Mouse (Mus musculus) liver, embryonic 13.5 days (tissue): ENCODE data around the gene Ccnc. TPM values are rescaled to one million over a fixed set of nuclear protein-coding genes. Genes with fewer than 3 reads are reported as not detected.

Experiments
- ATAC-seq: fragments of 200-750 bp; cut with Nextera tagmentation; 2 replicates; pipeline ENCODE4 v1.8.0; 2017; ENCODE audit warnings: low read depth, mild to moderate bottlenecking, moderate number of reproducible peaks, moderate library complexity
- DNase-seq: peaks from one replicate; pipeline ENCODE4 v3.0.0; 2022
- H3K27ac ChIP-seq: fragments of 300-500 bp; sonication (generic); 2 replicates; pipeline ENCODE4 v1.5.1; 2015; ENCODE audit warnings: moderate library complexity, mild to moderate bottlenecking, inconsistent platforms
- H3K27me3 ChIP-seq: fragments of 300-500 bp; sonication (generic); 2 replicates; pipeline ENCODE4 v1.6.1; 2015; ENCODE audit warnings: mild to moderate bottlenecking, inconsistent platforms
- H3K36me3 ChIP-seq: fragments of 300-500 bp; sonication (generic); 2 replicates; pipeline ENCODE4 v1.6.1; 2015; ENCODE audit warnings: mild to moderate bottlenecking, inconsistent platforms
- H3K4me1 ChIP-seq: fragments of 300-500 bp; sonication (generic); replicated peaks from 2 replicates; pipeline ENCODE4 v1.6.1; 2015; ENCODE audit warnings: inconsistent platforms
- H3K4me2 ChIP-seq: fragments of 300-500 bp; sonication (generic); 2 replicates; pipeline ENCODE4 v1.6.1; 2015; ENCODE audit warnings: inconsistent platforms, mild to moderate bottlenecking, moderate library complexity
- H3K4me3 ChIP-seq: fragments of 300-500 bp; sonication (generic); replicated peaks from 2 replicates; pipeline ENCODE4 v1.5.1; 2015; ENCODE audit warnings: mild to moderate bottlenecking, inconsistent platforms
- H3K9ac ChIP-seq: fragments of 300-500 bp; sonication (generic); 2 replicates; pipeline ENCODE4 v1.6.1; 2015; ENCODE audit warnings: mild to moderate bottlenecking, inconsistent platforms
- H3K9me3 ChIP-seq: fragments of 300-500 bp; sonication (generic); replicated peaks from 2 replicates; pipeline ENCODE4 v1.6.1; 2016; ENCODE audit warnings: inconsistent platforms
- WGBS: fragments of 180-500 bp; shearing (Covaris S2); methylation state at CpG from one replicate; pipeline ENCODE4 v1.1.7; 2015; ENCODE audit not compliant: insufficient replicate concordance; 5-methylcytosine and 5-hydroxymethylcytosine counted together
- polyA plus RNA-seq: library from polyadenylated mRNA; unstranded; fragments of >200 nt; fragmentation: Nextera tagmentation; extraction: Ambion mirVana; gene quantifications from 2 replicates; pipeline ENCODE4 v1.2.1, GENCODE M21; 2015

Gene Ccnc
- polyA plus RNA-seq, 1 experiment from 2014 or later = 23.2 TPM

DNA sequence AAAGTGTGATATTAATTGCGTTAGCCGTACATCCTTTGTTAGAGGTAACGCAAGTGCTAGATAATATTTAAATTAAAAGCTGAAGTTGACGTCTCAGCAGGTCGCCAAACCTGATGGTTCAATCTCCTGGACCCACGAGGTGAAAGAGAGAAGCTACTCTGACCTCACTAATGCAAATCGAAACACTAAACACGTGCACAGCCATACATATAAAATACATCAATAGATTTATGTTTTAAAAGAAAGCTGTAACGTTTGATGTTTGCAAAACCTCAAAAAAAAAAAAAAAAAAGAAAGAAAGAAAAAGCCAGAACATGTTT, 49.4 kb downstream of the Ccnc start:
- peak overlapping the region; percentile 97 for H3K9ac ChIP-seq
- H3K27me3 ChIP-seq = no peaks in the 10 kb centered on the region
- no peaks in the 10 kb centered on the region for H3K9me3 ChIP-seq
- peaks cover 55% of the 10 kb centered on the region for H3K4me1 ChIP-seq
- peak overlapping the region; percentile 95 for H3K27ac ChIP-seq
- DNase-seq (no peak), ATAC-seq (no peak)
- peak overlapping the region; percentile 79 for H3K4me2 ChIP-seq
- H3K36me3 ChIP-seq = peaks cover 13% of the 10 kb centered on the region
- WGBS = 2% methylated on average over 9 of the region's 9 CpGs
- H3K4me3 ChIP-seq = peak overlapping the region; percentile 91

DNA sequence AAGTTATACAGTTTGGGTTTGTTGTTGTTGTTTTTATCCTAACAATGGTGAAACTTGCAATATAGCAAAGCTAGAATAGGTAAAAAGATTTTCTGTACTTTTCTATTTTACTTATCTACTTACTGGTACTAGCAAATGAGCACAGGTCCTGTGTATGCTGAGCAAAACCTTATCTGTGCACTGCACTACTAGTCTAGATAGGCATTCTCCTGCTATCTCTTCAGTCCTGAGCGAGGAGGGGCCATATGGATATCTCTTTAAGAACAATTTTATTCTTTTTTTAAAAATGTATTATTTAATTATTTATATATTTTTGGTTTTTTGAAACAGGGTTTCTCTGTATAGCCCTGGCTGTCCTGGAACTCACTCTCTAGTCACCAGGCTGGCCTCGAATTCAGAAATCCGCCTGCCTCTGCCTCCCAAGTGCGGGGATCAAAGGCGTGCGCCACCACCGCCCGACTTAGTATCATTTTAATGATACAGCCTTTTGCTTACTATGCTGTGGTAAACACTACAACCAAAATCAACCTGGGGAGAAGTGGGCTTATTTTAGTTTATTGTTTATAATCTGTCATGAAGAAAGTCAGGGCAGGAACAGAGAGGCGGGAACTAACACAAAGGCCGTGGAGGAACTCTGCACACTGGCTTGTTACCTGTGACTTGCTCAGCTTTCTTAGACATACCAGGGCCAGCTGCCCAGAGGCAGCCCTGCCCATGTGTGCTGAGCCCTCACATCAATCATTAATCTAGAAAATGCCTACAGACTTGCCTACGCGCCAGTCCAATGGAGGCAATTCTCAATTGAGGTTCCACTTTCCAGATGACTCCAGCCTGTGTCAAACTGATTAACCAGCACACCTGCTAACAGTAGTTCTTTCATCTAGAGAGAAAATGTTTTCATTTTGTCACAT, 53.6 kb downstream of the Ccnc start:
- 36% methylated on average over 12 of the region's 12 CpGs for WGBS
- DNase-seq = peak; percentile 52
- Histone ChIP-seq H3K9ac (peak overlapping the region; percentile 47), H3K36me3 (peaks cover 53% of the 10 kb centered on the region), H3K4me2 (peak overlapping the region; percentile 59), H3K9me3 (no peaks in the 10 kb centered on the region), H3K4me1 (peaks cover 77% of the 10 kb centered on the region), H3K27me3 (no peaks in the 10 kb centered on the region), H3K4me3 (peak overlapping the region; percentile 28), H3K27ac (peak overlapping the region; percentile 94)
- ATAC-seq = peak; percentile 88

DNA sequence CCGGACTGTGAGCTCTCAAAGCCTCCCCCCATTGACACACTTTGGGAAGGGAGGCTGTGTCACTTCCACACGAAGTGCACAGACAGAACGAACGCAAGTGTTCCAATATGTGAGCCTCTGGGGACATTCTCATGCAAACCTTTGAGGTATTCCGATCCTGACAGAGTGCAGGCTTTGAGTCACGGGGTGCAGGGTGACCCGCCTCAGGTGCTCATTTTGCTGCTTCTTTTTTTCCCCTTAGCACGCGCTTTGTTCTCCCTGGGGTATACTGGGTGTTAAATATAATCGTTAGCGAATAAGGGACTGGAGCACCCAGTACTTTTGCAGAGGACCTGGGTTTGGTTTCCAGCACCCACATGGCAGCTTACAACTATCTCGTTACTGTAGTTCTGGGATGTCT, 58.8 kb downstream of the Ccnc start:
- H3K9me3 ChIP-seq = no peaks in the 10 kb centered on the region
- H3K4me1 ChIP-seq = peaks cover 52% of the 10 kb centered on the region
- no peak overlapping the region for H3K4me3 ChIP-seq
- ATAC-seq = no peak
- WGBS = 91% methylated on average over 12 of the region's 12 CpGs
- no peak overlapping the region for H3K27ac ChIP-seq
- no peak overlapping the region for H3K4me2 ChIP-seq
- H3K27me3 ChIP-seq = no peaks in the 10 kb centered on the region
- H3K36me3 ChIP-seq = peaks cover 87% of the 10 kb centered on the region
- no peak for DNase-seq
- no peak overlapping the region for H3K9ac ChIP-seq

DNA sequence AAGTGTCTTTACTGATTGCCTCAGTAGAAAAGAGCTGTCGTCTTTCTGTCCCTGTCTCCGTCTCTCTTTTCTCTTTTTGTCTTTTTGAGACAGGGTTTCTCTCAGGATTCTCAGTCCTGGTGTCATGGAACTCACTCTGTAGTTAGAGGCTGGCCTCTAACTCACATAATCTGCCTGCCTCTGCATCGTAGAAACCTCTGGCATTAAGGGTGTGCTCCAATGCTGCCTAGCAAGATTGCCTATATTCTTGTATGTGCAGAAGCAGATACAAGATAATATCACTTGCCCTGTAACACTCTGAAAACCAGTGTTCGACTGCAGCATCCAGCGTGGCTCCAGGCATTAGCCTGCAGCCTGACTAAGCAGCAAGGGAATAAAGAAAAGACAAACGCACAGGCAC, 61.4 kb downstream of the Ccnc start:
- peaks cover 76% of the 10 kb centered on the region for H3K36me3 ChIP-seq
- H3K4me2 ChIP-seq = no peak overlapping the region
- ATAC-seq = peak; percentile 77
- no peak overlapping the region for H3K9ac ChIP-seq
- H3K4me1 ChIP-seq = peaks cover 30% of the 10 kb centered on the region
- no peaks in the 10 kb centered on the region for H3K27me3 ChIP-seq
- H3K27ac ChIP-seq = no peak overlapping the region
- H3K9me3 ChIP-seq = no peaks in the 10 kb centered on the region
- DNase-seq = no peak
- 69% methylated on average over 6 of the region's 6 CpGs for WGBS
- no peak overlapping the region for H3K4me3 ChIP-seq

DNA sequence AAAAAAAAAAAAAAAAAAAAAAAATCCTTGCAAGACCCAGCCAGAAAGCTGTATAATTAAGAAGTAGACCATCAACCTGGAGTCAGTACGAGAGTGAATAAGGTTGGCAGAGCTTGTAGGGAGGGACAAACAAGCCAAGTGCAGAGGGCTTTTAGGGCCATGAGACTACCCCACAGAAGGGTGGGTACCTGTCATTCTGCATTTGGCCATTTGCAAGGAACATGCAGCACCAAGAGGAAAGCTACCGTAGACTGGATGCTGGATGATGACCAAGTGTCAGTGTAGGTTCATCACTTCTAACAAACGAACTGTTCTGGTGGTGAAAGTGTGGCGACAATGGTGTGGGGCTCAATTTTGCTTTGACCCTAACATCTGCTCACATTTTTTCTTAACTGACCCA, 62.3 kb downstream of the Ccnc start:
- Histone ChIP-seq H3K27ac (no peak overlapping the region), H3K4me2 (no peak overlapping the region), H3K9ac (no peak overlapping the region), H3K4me1 (peaks cover 21% of the 10 kb centered on the region), H3K9me3 (no peaks in the 10 kb centered on the region), H3K36me3 (peaks cover 66% of the 10 kb centered on the region), H3K27me3 (no peaks in the 10 kb centered on the region), H3K4me3 (no peak overlapping the region)
- WGBS = 85% methylated on average over 4 of the region's 4 CpGs
- no peak for DNase-seq
- ATAC-seq = no peak

DNA sequence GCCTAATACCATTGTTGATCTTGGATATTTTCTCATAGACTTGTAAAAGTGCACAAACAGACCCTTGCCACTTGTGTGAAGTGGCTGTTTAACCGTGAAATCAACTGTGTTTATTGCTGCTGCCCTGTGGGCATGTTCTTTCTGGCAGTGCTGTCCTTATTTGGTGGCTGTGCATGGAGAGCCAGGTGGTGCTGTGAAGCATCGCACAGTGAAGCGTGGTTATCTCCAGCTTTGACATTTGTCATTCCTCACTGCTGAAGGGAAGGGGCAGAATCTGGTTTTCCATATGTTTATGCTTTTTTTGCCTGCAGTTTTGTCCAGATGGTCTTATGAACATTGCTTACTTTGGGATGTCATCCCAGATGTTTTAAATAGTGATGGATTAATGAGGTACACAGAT, 66.1 kb downstream of the Ccnc start:
- Histone ChIP-seq H3K36me3 (peaks cover 63% of the 10 kb centered on the region), H3K9me3 (no peaks in the 10 kb centered on the region), H3K27me3 (no peaks in the 10 kb centered on the region), H3K9ac (no peak overlapping the region), H3K4me3 (no peak overlapping the region), H3K27ac (no peak overlapping the region), H3K4me2 (no peak overlapping the region), H3K4me1 (peaks cover 4% of the 10 kb centered on the region; the same call in 1 of the 2 replicates)
- no peak for ATAC-seq
- DNase-seq = no peak
- WGBS = 75% methylated on average over 3 of the region's 3 CpGs

DNA sequence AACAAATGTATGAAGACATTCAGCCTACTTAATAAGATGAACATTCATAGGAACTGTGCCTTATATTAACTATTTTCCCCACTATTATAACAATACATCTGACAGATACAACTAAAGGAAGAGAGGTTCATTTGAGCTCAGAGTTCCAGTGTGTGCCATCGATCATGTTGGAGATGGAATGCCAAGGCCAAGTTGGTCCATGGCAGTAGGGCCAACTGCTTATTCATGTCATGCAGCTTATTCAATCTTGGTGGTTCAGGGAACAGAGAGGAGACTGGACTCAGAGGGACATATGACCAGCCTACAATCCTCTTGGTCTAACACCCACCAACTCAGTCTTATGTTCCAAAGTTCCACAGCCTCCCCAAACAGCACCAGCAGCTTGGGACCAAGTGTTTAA, 73.5 kb downstream of the Ccnc start:
- H3K4me2 ChIP-seq = no peak overlapping the region
- H3K4me3 ChIP-seq = no peak overlapping the region
- H3K9ac ChIP-seq = no peak overlapping the region
- H3K9me3 ChIP-seq = no peaks in the 10 kb centered on the region
- peaks cover 8% of the 10 kb centered on the region for H3K4me1 ChIP-seq
- ATAC-seq (no peak), DNase-seq (no peak)
- peak overlapping the region; percentile 41 for H3K27ac ChIP-seq
- H3K36me3 ChIP-seq = peaks cover 83% of the 10 kb centered on the region
- WGBS = 89% methylated on average over 1 of the region's 1 CpGs
- H3K27me3 ChIP-seq = no peaks in the 10 kb centered on the region

DNA sequence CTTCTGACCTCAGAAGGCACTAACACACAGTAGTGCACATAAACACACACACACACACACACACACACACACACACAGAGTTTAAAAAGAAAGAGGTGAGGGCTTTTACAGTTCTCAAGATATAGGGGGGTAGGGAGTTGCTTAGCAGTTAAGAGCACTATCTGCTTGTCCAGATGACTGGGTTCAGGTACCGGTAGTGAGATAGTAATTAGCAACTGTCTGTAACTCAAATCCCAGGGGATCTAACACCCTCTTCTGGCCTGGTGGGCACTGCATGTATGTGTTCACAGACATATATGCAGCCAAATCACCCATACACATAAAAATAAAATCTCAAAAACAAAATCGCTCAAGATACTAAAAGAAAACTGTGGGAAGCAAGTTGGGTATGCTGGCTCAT, 74.1 kb downstream of the Ccnc start:
- H3K4me3 ChIP-seq = no peak overlapping the region
- peaks cover 83% of the 10 kb centered on the region for H3K36me3 ChIP-seq
- H3K9ac ChIP-seq = no peak overlapping the region
- peaks cover 8% of the 10 kb centered on the region for H3K4me1 ChIP-seq
- H3K4me2 ChIP-seq = no peak overlapping the region
- no peaks in the 10 kb centered on the region for H3K9me3 ChIP-seq
- H3K27me3 ChIP-seq = no peaks in the 10 kb centered on the region
- peak overlapping the region; percentile 41; the same call in 1 of the 2 replicates for H3K27ac ChIP-seq
- ATAC-seq (peak; percentile 90), DNase-seq (peak; percentile 27)
- WGBS = 61% methylated on average over 2 of the region's 2 CpGs

DNA sequence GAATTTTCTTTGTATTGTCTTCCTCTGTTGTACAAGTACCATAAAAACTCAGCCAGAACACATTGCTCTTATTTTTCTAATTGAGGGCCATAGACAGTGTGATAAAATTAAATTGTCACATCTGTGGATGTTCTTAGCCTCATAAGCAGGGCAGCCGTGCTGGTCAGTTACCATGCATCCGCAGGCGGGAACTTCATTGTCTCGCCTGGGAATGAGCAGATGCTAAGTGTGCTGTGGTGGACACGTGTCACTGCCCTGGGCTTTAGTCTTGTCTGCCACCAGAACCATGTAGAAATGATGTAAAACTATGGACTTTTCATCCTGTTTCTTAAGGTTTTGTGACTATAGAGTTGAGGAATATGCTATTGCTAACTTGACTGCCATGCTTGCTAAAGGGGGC, 79.7 kb downstream of the Ccnc start:
- WGBS = 82% methylated on average over 5 of the region's 5 CpGs
- H3K4me1 ChIP-seq = no peaks in the 10 kb centered on the region
- no peaks in the 10 kb centered on the region for H3K27me3 ChIP-seq
- H3K36me3 ChIP-seq = peaks cover 78% of the 10 kb centered on the region
- ATAC-seq (no peak), DNase-seq (no peak)
- H3K9me3 ChIP-seq = no peaks in the 10 kb centered on the region
- H3K27ac ChIP-seq = no peak overlapping the region
- H3K9ac ChIP-seq = no peak overlapping the region
- H3K4me2 ChIP-seq = no peak overlapping the region
- H3K4me3 ChIP-seq = no peak overlapping the region

Other genes starting within 250 kb of the Ccnc start
- gene Prdm13, start 41.7 kb upstream of the Ccnc start, polyA plus RNA-seq = not detected in 2 replicates
- 13.6 and 18.7 TPM in 2 replicates for gene Usp45, start 39.5 kb downstream of the Ccnc start, polyA plus RNA-seq
- 17.5 and 20.9 TPM in 2 replicates for gene Tstd3, start 39.5 kb downstream of the Ccnc start, polyA plus RNA-seq
- gene Pnisr, start 119.9 kb downstream of the Ccnc start, polyA plus RNA-seq = 36.4 and 47.4 TPM in 2 replicates
- gene Coq3, start 152.0 kb downstream of the Ccnc start, polyA plus RNA-seq = 11.8 and 12.8 TPM in 2 replicates
- gene Faxc, start 203.6 kb downstream of the Ccnc start, polyA plus RNA-seq = 0.06 and 0.10 TPM in 2 replicates